Mouse (Mus musculus): ENCODE measurements around the gene 6030498E09Rik. TPM values are rescaled to one million over a fixed set of nuclear protein-coding genes. Genes with fewer than 3 reads are reported as not detected.
A peak's percentile ranks its signal among the peaks of the same experiment; 100 is the strongest.

6030498E09Rik gene
- not detected for total RNA-seq (2021)
- long read RNA-seq, experiment 1 = 0 reads
- long read RNA-seq, experiment 2 = 0 reads

DNA sequence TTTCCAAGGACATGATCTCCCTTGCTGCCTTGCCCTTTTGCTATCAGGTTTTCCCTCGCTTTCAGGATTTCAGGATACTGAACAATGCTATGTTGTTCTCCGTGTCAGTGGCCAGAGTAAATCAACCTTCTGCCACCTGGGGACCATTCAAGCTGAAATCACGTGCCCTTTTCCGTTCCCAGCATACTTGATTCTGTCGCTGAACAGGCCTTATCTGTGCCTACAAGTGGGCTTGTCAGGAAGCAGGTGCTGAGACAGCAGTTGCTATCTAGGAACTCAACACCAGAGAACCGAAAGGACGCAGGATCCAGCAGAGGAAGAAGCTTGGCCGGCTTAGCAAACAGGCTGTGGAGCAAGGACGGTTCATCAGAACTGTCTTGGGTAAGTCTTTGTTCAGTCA, at the start of gene 6030498E09Rik:
TSS of gene 6030498E09Rik (plus strand) at position 194 of the 400 bp plus-strand sequence.
- no peak for DNase-seq (ENCODE audit: low spot score in 2 of 2)

GRCm38 (mm10) chrX:38730081-38730480, 42.4 kb upstream of the 6030498E09Rik start:
- no peak for DNase-seq (ENCODE audit: low spot score in 2 of 2)

GRCm38 (mm10) chrX:38730639-38731038, 41.8 kb upstream of the 6030498E09Rik start:
- no peak for DNase-seq (ENCODE audit: low spot score in 2 of 2)

DNA sequence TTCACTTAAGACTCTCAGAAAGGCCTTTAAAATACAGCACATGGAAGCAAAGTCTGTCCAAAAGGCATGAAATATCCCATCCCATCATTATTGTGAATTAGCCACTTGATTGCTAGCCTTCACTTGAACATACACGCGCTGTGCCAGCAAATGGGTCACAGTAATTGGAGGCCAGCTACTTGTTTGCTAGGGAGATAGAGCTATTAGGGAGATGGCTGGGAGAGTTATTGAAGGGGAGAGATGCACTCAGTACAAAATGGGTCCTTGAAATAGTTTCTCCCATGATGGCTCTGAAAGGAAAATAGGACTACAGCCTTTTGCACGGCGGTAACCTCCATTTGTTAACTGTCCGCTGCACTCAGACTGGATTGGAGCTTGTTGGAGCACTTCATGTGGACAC, 38.8 kb upstream of the 6030498E09Rik start:
- no peak for DNase-seq (ENCODE audit: low spot score in 2 of 2)

DNA sequence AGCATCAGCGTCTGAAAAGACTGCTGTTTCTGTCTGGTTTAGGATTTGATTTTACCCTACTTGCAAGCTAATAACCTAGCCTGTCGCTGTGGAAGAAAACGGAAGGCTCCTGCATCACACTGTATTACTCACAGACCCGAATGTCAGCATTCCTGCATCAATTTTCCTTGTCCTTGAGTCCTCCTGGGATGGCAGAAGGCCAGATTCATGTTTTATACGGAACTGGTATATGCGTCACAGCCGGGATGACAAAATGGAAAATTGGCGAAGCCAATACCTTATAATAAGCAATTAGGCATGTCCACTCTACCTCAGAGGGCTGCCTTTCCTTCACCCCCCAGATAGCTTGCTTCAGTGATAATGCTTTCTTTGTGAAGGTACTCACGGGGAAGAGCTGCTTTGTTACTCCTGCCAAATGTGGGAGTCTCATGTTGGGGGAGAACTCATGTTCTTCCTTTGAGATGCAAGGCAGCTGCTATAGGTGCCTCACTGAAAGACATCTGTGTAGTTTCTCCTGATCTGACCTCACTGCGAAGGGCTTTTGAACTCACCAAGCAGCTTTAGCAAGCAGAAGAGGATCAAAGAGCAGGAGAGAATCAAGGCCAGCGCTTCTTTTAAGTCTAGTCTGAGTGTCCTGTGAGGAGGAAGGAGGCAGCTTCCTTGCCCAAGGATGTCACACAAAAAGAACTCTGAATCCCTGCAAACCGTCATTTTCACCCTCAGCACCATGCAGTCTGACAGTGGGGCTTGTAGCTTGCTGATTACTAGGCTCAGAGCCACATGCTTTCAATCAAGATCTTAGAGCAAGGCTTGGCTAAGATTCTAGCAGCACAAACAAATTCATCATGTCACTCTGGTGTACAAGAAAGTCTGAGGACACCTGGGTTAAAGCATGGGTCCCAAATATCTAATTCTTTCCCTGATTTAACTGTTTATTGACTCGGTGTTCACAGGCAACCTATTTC, 37.3 kb upstream of the 6030498E09Rik start:
- DNase-seq (ENCODE audit: low spot score in 2 of 2) = peak in 1 of 2 experiments; percentile 4

GRCm38 (mm10) chrX:38771453-38771852, 1.0 kb upstream of the 6030498E09Rik start:
- no peak for DNase-seq (ENCODE audit: low spot score in 2 of 2)

- peak; percentile 12 to 16 for DNase-seq (ENCODE audit: low spot score in 2 of 2)
Measured at GRCm38 (mm10) chrX:38771886-38772285, 585 bp upstream of the 6030498E09Rik start.

DNA sequence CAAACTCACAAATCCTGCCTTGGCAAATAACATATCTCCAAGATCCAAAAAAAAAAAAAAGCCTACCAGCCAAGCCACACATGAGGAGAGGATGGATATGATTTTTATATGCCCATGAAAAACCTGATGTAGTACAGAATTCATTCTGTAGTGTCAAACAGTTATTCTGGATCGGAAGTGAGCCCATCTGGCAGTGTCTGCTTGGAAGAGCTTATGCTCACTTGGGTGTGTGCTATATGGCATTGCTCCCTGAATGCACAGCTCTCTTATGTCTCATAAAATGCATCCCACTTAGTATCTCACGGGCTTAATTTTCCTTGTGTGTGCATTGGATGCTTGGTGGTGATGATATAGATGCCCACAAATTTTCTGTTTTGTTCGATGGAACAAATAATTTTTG, 21.9 kb downstream of the 6030498E09Rik start:
- DNase-seq (ENCODE audit: low spot score in 2 of 2) = no peak

DNA sequence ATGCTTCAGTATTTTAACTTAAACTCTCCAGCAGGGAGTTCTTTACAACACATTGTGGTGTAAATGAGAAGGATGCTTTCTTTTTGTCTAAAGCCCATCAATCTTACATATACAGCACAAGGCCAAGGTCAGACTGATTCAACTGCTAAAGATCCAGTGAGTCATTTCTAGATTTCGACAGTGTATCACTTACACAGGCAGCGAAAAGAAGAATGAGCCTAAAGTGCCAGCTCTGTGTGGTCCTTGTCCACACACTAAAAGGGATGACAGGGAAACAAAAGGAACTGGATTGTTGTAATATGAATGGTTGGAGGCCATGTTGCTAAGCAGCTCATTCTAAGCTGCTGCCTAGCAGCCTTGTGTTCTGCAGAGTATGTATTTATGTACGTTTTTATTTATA, 41.5 kb downstream of the 6030498E09Rik start:
- no peak for DNase-seq (ENCODE audit: low spot score in 2 of 2)

- no peak for DNase-seq (ENCODE audit: low spot score in 2 of 2)
Measured at GRCm38 (mm10) chrX:38816841-38817240, 44.4 kb downstream of the 6030498E09Rik start.

- no peak for DNase-seq (ENCODE audit: low spot score in 2 of 2)
Measured at GRCm38 (mm10) chrX:38958571-38958970, 186.1 kb downstream of the 6030498E09Rik start.

DNA sequence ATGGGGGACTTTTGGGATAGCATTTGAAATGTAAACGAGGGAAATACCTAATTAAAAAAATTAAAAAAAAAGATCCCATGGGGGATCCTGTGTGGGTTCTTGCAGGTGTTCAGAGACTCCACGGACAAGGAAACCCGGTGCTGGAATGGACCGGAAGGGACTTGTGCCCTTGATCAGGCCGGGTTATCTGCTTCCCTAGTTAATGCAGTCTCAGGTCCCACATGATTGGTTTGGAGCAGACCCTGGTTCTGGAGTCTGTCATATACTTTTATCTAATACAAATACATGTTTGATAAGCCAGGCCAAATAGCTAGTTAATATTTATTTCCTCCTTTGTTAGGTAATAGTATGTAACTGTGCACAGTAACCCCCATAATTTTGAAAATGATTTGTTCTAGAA, 223.8 kb downstream of the 6030498E09Rik start:
- no peak for DNase-seq (ENCODE audit: low spot score in 2 of 2)

Small RNAs within 50 kb of the gene (microRNA-seq; reads per million reads assigned to microRNA genes)
- 0 reads per million in 2 experiments for gene Gm25642

Other genes starting within 250 kb of the 6030498E09Rik start
- gene Cul4b, start 196.5 kb upstream of the 6030498E09Rik start, total RNA-seq (2021) = 10 to 100 TPM; 32.3 to 34.4 TPM
- gene Mcts1, start 172.1 kb upstream of the 6030498E09Rik start, total RNA-seq (2021) = 10 to 100 TPM; 73.0 to 75.3 TPM
- 10 to 100 TPM; 21.0 to 24.3 TPM for gene C1galt1c1, start 137.6 kb upstream of the 6030498E09Rik start, total RNA-seq (2021)